Mouse (Mus musculus) naive thymus-derived CD4-positive, alpha-beta T cell, adult 2 months (primary cell): Measurements from ENCODE around the gene Hoxd13.

Source experiments
- DNase-seq: peaks from one replicate; pipeline ENCODE4 v3.0.0-alpha.2; 2011; ENCODE audit warnings: low read depth

The Hoxd13 gene

GRCm38 (mm10) chr2:74694066-74694465 is 26.0 kb downstream of the Hoxd13 start:
- DNase-seq = peak; percentile 49

- no peak for DNase-seq
Measured at GRCm38 (mm10) chr2:74695383-74695782, 27.3 kb downstream of the Hoxd13 start.

GRCm38 (mm10) chr2:74695813-74696430 is 27.8 kb downstream of the Hoxd13 start:
- DNase-seq = no peak

DNA sequence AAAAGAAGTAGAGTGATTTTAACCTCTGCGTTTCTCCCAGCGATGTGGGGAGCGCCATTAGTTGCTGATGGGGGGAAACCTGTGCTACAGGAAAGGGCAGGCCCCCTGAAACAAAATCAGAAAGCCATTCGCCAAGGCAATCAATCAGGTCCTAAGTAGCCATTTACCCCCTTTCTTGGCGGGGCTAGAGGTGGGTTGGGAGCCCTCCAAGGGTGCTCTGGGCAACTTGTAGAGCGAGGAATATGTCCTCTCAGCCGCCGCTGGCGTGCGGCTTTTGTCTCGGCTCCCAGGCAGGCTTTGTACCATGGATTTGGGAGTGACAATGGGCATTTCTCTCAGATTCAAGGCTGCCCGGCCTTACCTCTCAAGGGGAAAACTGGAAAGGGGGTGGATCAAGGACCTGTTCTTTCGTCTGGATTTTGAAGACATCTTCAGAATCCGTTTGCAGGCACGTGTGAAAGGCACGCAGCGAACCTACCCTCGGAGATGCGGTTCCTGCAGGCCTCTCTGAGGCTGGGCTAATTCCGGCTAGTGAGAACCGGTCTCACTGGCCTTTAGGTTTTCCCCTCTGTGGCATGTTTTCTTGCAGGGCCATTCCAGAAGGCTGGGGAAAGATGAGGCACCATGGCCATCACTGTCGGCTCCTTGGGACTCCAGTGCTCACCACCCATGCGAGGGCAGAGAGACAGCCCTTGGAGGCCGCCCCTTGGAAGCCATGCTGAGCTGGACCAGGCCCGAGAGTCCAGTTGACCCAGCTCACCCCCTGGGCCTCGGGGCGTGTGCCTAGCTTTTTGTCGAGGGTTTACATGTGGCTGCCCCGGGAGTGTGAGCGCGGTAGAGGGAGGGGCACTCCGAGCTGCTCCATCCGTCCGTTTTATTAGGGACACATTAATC is 28.6 kb downstream of the Hoxd13 start:
- DNase-seq = no peak

DNA sequence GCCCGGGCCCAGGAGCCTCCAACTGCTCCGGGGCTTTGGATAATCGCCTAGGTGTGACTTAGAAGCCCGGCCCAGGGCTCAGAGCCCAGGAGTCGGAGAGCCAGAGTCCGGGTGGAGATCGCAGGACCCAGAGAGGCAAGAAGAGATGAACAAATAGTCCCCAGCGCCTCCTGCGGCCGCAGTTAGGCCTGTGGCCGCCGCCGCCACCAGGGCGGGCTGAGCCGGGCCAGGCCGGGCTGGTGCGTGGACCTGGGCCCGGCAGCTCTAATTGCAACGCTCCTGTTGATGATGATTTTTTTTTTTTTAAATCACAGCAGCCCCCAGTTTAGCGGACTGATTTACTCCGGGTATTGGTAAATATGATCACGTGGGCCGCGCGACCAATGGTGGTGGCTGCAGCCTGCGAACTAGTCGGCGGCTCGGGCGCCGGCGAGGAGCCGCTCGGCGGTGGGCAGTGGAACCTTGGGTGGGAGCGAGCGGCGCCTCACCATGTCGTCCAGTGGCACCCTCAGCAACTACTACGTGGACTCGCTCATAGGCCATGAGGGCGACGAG is 29.5 kb downstream of the Hoxd13 start, which contains the start of gene Hoxd9:
TSS of gene Hoxd9 (plus strand) at position 161 of the 555 bp plus-strand sequence.
- DNase-seq = peak; percentile 34

- no peak for DNase-seq
Measured at GRCm38 (mm10) chr2:74698201-74699052, 30.3 kb downstream of the Hoxd13 start.

DNA sequence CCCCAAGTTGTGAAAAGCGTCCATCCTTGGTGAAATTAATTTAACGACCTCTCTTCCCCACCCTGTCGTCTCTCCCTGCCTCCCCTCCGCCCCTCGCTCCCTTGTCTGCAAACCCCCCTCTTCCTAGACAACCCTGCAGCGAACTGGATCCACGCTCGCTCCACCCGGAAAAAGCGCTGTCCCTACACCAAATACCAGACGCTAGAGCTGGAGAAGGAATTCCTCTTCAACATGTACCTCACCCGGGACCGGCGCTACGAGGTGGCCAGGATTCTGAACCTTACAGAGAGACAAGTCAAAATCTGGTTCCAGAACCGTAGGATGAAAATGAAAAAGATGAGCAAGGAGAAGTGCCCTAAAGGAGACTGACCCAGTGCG is 30.9 kb downstream of the Hoxd13 start:
- DNase-seq = no peak

GRCm38 (mm10) chr2:74699664-74700545 is 31.8 kb downstream of the Hoxd13 start:
- no peak for DNase-seq

DNA sequence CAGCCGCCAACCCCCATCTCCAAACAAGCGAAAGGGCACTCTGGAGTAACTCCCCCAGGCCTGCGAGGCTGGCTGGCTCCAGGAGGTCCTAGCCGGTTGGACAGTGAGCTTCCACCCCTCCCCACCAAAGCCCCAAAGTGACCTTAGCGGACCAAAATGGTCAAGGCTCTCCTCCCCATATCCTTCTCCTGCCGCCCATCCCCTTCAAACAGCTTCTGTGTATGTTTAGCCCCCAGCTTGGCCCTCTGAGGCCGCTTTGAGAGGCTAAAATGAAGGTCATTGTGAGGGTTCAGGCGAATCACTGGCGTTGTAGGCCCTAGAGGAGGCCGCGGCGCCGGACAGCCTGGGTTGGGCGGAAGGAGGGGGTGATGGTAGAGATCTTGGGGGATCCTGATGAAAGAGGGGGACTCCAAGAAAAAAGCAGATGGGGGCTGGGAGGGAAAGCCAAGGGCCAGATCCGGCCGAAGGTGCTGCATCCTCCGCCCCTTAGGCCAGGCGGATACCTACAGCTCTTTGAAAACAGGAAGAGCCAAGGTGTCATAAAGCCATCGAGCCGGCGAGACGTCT is 32.5 kb downstream of the Hoxd13 start:
- DNase-seq = no peak

- peak; percentile 83 for DNase-seq
Measured at GRCm38 (mm10) chr2:74701949-74702819, 34.1 kb downstream of the Hoxd13 start.

DNA sequence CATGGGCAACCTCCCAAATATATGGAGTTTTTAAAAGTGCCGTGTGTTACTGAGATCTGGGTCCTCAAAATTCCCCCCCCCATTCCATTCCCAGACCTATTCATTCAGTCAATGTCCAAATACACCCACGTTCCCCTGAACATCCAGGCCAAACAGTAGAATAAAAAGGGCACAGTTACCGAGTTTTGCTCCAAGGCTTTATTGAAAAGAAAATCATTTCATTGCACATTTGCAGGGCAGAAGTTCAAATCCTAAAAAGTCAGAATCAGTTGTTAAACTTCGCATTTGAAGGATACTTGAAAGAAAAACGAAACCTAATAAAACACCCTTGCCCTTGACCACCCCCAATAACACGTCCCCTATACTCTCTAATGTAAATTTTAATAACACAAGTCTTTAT is 34.7 kb downstream of the Hoxd13 start:
- DNase-seq = no peak

DNA sequence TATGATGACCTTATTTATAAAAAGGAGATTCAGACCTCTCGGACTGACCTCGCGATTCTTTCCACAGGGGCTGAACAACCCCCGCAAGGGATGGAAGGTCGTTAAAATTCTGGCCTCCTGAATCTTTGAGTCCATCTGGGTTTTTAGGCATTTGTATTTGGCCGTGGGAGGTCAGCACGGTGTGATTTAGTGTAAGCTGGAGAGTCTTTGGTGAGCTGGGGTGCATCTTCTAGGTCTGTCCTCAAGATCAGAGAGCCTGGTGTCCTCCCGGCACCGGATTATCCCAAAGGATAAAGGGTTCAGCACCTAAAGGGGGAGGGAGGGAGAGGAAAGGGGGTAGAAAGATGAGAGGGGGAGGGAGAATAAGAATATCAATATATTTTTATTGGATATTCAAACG is 35.2 kb downstream of the Hoxd13 start:
- no peak for DNase-seq

- no peak for DNase-seq
Measured at GRCm38 (mm10) chr2:74703720-74704392, 35.7 kb downstream of the Hoxd13 start.

DNA sequence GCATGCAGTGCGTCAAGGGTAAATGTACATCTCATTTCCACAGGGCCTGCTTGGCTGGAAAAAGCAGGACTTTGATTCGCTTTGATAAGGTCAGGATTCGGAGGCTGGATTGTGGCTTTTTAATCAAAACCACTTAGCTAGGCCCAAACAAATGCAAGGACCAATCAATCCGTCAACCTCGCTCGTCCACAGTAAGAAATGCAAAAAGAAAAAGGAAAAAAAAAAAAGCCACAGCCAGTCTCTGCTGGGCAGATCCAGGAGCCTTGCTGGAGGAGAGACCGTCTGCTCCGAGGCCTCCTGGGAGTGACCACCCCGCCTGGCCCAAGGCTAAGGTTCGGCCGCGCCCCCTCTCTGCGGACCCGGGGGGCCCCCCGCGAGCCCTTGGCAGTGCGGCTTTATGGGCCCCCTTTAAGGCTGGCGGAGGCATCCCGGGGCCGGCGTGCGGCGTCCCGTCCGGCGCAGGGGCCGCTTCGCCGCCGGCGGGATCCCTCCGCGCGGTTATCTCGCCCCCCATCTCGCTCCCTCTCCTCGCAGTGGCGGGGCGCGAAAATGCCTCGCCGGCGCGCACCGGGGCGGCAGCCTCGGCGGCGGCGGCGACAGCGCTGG is 36.4 kb downstream of the Hoxd13 start, which contains the start of gene Hoxd8:
TSS of gene Hoxd8 (plus strand) at position 223 of the 606 bp plus-strand sequence.
- DNase-seq = no peak

DNA sequence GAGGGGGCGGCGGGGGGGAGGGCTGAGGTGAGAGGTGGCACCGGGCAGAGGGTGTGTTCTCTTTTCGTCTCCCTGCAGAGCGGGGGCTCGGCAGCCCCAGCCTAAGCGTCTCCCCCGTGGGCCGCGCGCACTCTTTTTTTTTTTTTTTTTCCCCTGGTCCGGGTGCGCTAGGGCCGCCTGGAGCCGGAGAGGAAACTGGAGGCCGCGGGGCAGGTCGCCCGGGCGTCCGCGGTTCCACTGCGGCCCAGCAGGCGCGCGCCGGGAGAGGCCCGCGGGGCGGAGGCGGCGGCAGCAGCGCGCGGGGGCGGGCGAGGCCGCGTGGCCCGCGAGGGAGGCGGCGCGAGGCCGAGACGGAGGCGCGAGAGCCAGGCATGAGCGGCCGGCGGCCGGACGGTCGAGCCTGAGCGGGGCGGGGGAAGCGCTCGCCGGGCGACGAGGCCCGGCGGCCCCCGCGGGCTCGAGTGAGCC is 36.9 kb downstream of the Hoxd13 start:
- DNase-seq = no peak

GRCm38 (mm10) chr2:74705467-74706089 is 37.5 kb downstream of the Hoxd13 start:
- peak; percentile 41 for DNase-seq

DNA sequence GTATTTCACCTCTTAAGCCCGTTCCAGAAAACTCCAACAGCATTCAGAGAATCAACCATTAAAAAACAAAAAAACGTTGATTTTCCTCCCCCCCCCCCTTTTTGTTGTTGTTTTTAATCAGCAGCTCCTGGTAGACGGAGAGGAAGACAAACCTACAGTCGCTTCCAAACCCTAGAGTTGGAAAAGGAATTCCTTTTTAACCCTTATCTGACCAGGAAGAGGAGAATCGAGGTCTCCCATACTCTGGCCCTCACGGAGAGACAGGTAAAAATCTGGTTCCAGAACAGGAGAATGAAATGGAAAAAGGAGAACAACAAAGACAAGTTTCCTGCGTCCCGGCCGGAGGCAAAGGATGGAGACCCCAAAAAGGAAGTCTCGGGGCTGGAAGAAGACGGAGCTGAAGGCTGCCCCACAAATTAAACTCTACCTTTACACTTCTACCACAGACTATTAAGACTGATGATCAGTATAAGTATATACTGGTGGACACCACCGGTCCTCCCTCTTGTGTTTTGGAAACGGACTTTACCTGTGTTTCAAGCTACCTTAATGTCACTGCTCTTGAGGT is 38.4 kb downstream of the Hoxd13 start:
- no peak for DNase-seq

DNA sequence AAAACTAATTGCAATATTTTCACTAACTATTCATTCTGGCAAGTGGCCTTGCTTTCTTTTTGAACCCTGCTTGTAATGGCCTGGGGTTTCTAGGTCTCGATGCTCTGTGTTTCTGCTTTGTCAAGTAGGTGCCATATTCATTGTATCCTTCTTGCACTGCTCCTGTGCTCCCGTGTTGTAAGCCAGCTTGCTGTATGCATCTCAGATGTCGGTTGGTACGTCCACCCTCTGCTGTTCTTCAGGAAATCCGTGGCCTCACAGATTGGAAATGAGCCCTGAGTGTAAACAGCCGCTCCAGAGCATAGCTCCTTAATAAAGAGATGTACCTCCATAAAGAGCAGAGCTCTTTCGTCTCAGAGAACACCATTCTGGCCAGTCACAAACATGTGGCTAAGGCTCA is 39.5 kb downstream of the Hoxd13 start:
- no peak for DNase-seq
